Mouse (Mus musculus) heart, adult 11 months (tissue): ENCODE results near the gene Hipk1.

Source experiments
- DNase-seq: peaks from one replicate; pipeline ENCODE4 v3.0.0; 2022

Gene Hipk1

GRCm38 (mm10) chr3:103745001-103745770 lies 46.2 kb downstream of the Hipk1 start:
- DNase-seq, result peak; percentile 89

- DNase-seq, result peak; percentile 15
Observed at GRCm38 (mm10) chr3:103743208-103743607, 48.2 kb downstream of the Hipk1 start.

- DNase-seq, result peak; percentile 75
Observed at GRCm38 (mm10) chr3:103740342-103740741, 51.0 kb downstream of the Hipk1 start.

GRCm38 (mm10) chr3:103739329-103739728 lies 52.0 kb downstream of the Hipk1 start, which contains the start of gene Gm10964:
TSS of gene Gm10964 (plus strand) at chr3:103739366.
- DNase-seq, result peak; percentile 55

- DNase-seq, result peak; percentile 98
Observed at GRCm38 (mm10) chr3:103737778-103738571, 53.4 kb downstream of the Hipk1 start, which contains the start of gene Olfml3. TSS of gene Olfml3 (minus strand) at chr3:103738001.

GRCm38 (mm10) chr3:103737061-103737754 lies 54.2 kb downstream of the Hipk1 start:
- DNase-seq, result peak; percentile 97

GRCm38 (mm10) chr3:103735776-103736600 lies 55.4 kb downstream of the Hipk1 start:
- DNase-seq, result peak; percentile 94

GRCm38 (mm10) chr3:103734696-103735519 lies 56.5 kb downstream of the Hipk1 start:
- peak; percentile 98 for DNase-seq

GRCm38 (mm10) chr3:103733799-103734695 lies 57.3 kb downstream of the Hipk1 start:
- peak; percentile 92 for DNase-seq

GRCm38 (mm10) chr3:103733176-103733575 lies 58.2 kb downstream of the Hipk1 start:
- DNase-seq, result peak; percentile 84

GRCm38 (mm10) chr3:103732116-103732515 lies 59.2 kb downstream of the Hipk1 start:
- DNase-seq, result peak; percentile 62

GRCm38 (mm10) chr3:103729850-103730249 lies 61.5 kb downstream of the Hipk1 start:
- no peak for DNase-seq

- DNase-seq, result peak; percentile 86
Observed at GRCm38 (mm10) chr3:103727813-103728326, 63.5 kb downstream of the Hipk1 start.

- peak; percentile 74 for DNase-seq
Observed at GRCm38 (mm10) chr3:103726642-103727041, 64.7 kb downstream of the Hipk1 start.

- peak; percentile 86 for DNase-seq
Observed at GRCm38 (mm10) chr3:103724137-103724536, 67.2 kb downstream of the Hipk1 start.

GRCm38 (mm10) chr3:103718728-103719127 lies 72.6 kb downstream of the Hipk1 start:
- DNase-seq, result peak; percentile 85

- DNase-seq, result peak; percentile 94
Observed at GRCm38 (mm10) chr3:103716774-103717760, 74.3 kb downstream of the Hipk1 start.
